Mouse (Mus musculus) intestine, postnatal 0 days (tissue): ENCODE measurements around the gene Lingo1. TPM values are rescaled to one million over a fixed set of nuclear protein-coding genes. Genes with fewer than 3 reads are reported as not detected.

Experiments
- ATAC-seq: fragments of 200-750 bp; cut with Nextera tagmentation; 2 replicates; pipeline ENCODE4 v1.8.0; 2017; ENCODE audit warnings: mild to moderate bottlenecking, moderate TSS enrichment, moderate library complexity
- H3K27ac ChIP-seq: fragments of 300-500 bp; sonication (generic); 2 replicates; pipeline ENCODE4 v1.5.1; 2014; ENCODE audit warnings: mild to moderate bottlenecking, low read depth, low read length, moderate library complexity
- H3K27me3 ChIP-seq: fragments of 300-500 bp; sonication (generic); replicated peaks from 2 replicates; pipeline ENCODE4 v1.6.1; 2014; ENCODE audit warnings: low read length, mixed read lengths; ENCODE audit not compliant: control insufficient read depth, insufficient read depth
- H3K36me3 ChIP-seq: fragments of 300-500 bp; sonication (generic); 2 replicates; pipeline ENCODE4 v1.6.1; 2014; ENCODE audit warnings: mild to moderate bottlenecking, moderate library complexity; ENCODE audit not compliant: control insufficient read depth, insufficient read depth
- H3K4me1 ChIP-seq: fragments of 300-500 bp; sonication (generic); replicated peaks from 2 replicates; pipeline ENCODE4 v1.6.1; 2014; ENCODE audit warnings: antibody characterized with exemption, low read length, mixed read lengths; ENCODE audit not compliant: control insufficient read depth, insufficient read depth
- H3K4me2 ChIP-seq: fragments of 300-500 bp; sonication (generic); replicated peaks from 2 replicates; pipeline ENCODE4 v1.6.1; 2014; ENCODE audit warnings: low read depth, mild to moderate bottlenecking, moderate library complexity
- H3K4me3 ChIP-seq: fragments of 300-500 bp; sonication (generic); 2 replicates; pipeline ENCODE4 v1.5.1; 2014; ENCODE audit warnings: low read depth, low read length
- H3K9ac ChIP-seq: fragments of 300-500 bp; sonication (generic); 2 replicates; pipeline ENCODE4 v1.6.1; 2014; ENCODE audit warnings: mild to moderate bottlenecking, low read depth, low read length
- H3K9me3 ChIP-seq: fragments of 300-500 bp; sonication (generic); 2 replicates; pipeline ENCODE4 v1.6.1; 2016; ENCODE audit warnings: mixed run types; ENCODE audit not compliant: control insufficient read depth
- CTCF ChIP-seq: sonication (generic); IDR thresholded peaks from 2 replicates; pipeline ENCODE4 v1.5.1; 2016; ENCODE audit warnings: low read depth, mild to moderate bottlenecking, control low read depth, antibody characterized with exemption, moderate library complexity
- whole genome bisulfite sequencing: fragments of 180-500 bp; shearing (Covaris S2); extraction: QIAGEN DNeasy Blood & Tissue Kit; methylation state at CpG from one replicate; pipeline ENCODE4 v1.1.7; 2014; 5-methylcytosine and 5-hydroxymethylcytosine counted together
- polyA plus RNA-seq: library from polyadenylated mRNA; unstranded; fragments of >200 nt; fragmentation: Nextera tagmentation; extraction: Ambion mirVana; gene quantifications from 2 replicates; pipeline ENCODE4 v1.2.1, GENCODE M21; 2015

The Lingo1 gene
- polyA plus RNA-seq, 1 experiment from 2014 or later, result 0.98 TPM

DNA sequence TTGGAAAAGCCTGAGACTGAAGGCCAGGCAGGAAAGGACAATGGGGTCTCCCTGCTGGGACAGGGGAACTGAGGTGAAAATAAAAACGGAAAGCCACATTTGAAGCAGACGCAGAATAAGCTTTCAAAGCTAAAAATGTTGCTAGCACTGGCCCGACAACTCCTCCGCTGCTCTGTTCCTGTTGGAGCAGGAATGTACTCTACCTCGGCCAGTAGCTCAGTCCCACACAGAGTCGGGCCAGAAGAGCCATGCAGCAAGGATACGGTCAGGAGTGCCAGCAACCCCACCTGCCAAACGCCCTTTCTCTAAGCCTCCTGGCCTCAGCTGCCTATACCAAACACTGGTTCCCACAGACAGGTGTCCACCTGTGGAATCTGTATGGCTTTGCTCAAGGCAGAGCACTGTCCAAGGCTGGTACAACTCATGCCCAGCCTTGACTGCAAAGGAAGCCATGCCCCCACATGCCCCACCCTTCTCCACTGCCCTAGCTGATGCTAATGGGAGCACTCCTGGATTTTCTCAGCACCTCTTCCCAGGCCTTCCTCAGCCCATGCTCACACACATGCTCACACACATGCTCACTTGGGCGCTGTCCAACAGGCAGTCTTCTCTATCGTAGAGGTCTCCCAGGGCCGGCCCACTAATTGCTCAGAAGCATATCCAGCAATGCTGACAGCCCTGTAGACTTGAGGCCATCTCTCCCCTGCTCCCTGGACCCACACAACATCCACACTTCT is 74.0 kb downstream of the Lingo1 start:
- no peak for ATAC-seq
- H3K36me3 ChIP-seq, result no peaks in the 10 kb centered on the region
- 62% methylated on average over 11 of the region's 11 CpGs for WGBS
- no peak overlapping the region for H3K4me2 ChIP-seq
- H3K27me3 ChIP-seq, result no peaks in the 10 kb centered on the region
- H3K9me3 ChIP-seq, result no peaks in the 10 kb centered on the region
- no peak for TF ChIP-seq CTCF
- no peaks in the 10 kb centered on the region for H3K4me1 ChIP-seq
- no peak overlapping the region for H3K9ac ChIP-seq
- H3K4me3 ChIP-seq, result no peak overlapping the region
- H3K27ac ChIP-seq, result no peak overlapping the region

DNA sequence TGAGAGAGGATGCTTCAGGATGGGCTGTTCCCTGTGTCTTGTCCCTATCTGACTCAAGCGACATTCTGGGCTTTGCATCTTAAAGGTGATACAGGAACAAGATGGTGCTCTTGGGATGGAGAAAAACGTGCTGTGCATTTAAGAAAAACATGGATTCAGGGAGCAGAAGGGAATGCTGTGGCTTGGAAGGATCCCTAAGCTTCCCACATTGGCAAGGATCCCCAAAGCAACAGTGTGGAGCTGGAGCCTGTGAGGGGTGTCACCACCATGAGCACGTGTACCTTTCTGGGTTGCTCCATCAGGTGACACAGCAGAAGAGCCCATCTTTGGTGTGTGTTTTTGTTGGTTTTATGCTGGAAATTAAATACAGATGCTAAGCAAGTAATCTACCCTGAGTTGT is 77.3 kb downstream of the Lingo1 start:
- WGBS, result 80% methylated on average over 3 of the region's 3 CpGs
- TF ChIP-seq CTCF, result no peak
- Histone ChIP-seq H3K27me3 (no peaks in the 10 kb centered on the region), H3K9ac (no peak overlapping the region), H3K27ac (no peak overlapping the region), H3K4me1 (no peaks in the 10 kb centered on the region), H3K4me3 (no peak overlapping the region), H3K9me3 (no peaks in the 10 kb centered on the region), H3K4me2 (no peak overlapping the region), H3K36me3 (no peaks in the 10 kb centered on the region)
- no peak for ATAC-seq

- Histone ChIP-seq H3K9me3 (no peaks in the 10 kb centered on the region), H3K4me1 (no peaks in the 10 kb centered on the region), H3K27me3 (no peaks in the 10 kb centered on the region), H3K4me2 (no peak overlapping the region), H3K9ac (no peak overlapping the region), H3K27ac (no peak overlapping the region), H3K36me3 (no peaks in the 10 kb centered on the region), H3K4me3 (no peak overlapping the region)
- TF ChIP-seq CTCF, result no peak
- ATAC-seq, result no peak
- 94% methylated on average over 3 of the region's 3 CpGs for WGBS
Measured at GRCm38 (mm10) chr9:56716565-56716964, 79.7 kb downstream of the Lingo1 start.

DNA sequence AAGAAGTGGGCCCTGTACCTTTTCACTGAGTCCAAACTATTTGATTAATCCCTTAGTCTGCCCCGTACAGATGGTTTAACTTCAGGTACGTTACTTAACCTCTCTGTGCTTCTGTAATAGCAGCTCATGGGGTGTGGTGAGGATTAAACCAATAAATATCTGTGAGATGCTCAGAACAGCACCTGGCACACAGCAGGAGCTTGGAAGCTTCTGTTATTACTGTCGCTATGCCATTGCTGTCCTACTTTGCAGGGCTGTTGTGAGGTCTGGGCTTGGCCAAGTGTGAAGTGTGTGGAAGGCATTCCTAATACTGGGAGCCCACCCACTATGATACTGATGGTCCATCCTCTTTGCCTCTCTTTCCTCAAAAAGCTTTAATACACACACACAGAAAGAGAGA is 80.2 kb downstream of the Lingo1 start:
- no peaks in the 10 kb centered on the region for H3K4me1 ChIP-seq
- TF ChIP-seq CTCF, result no peak

DNA sequence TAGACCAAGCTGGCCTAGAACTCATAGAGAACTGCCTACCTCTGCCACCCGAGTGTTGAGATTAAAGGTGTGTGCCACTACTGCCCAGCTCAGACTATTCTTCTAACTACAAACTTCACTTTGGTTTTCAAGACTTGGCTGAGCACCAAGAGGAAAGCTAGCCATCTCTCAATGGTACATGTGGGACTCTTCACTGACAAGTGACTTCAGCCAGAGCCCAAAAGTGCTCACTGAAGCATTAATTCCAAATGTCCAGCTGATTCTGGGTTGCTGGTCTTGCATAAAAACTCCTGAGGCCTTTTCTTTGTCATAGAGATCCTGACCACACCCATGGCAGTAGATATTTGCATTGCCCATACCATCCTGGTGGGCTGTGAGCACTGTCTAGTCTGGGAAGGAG is 81.9 kb downstream of the Lingo1 start:
- Histone ChIP-seq H3K4me3 (no peak overlapping the region), H3K27ac (no peak overlapping the region), H3K9me3 (no peaks in the 10 kb centered on the region), H3K4me1 (no peaks in the 10 kb centered on the region), H3K27me3 (no peaks in the 10 kb centered on the region), H3K9ac (no peak overlapping the region), H3K4me2 (no peak overlapping the region), H3K36me3 (no peaks in the 10 kb centered on the region)
- no peak for ATAC-seq
- 63% methylated on average over 1 of the region's 1 CpGs for WGBS
- TF ChIP-seq CTCF, result no peak

More for the DNA sequence above, 80.2 kb downstream of the Lingo1 start:
- no peak for ATAC-seq
- Histone ChIP-seq H3K27ac (no peak overlapping the region), H3K4me3 (no peak overlapping the region), H3K4me2 (no peak overlapping the region), H3K9me3 (no peaks in the 10 kb centered on the region), H3K36me3 (no peaks in the 10 kb centered on the region), H3K27me3 (no peaks in the 10 kb centered on the region), H3K9ac (no peak overlapping the region)
- 72% methylated on average over 3 of the region's 3 CpGs for WGBS

DNA sequence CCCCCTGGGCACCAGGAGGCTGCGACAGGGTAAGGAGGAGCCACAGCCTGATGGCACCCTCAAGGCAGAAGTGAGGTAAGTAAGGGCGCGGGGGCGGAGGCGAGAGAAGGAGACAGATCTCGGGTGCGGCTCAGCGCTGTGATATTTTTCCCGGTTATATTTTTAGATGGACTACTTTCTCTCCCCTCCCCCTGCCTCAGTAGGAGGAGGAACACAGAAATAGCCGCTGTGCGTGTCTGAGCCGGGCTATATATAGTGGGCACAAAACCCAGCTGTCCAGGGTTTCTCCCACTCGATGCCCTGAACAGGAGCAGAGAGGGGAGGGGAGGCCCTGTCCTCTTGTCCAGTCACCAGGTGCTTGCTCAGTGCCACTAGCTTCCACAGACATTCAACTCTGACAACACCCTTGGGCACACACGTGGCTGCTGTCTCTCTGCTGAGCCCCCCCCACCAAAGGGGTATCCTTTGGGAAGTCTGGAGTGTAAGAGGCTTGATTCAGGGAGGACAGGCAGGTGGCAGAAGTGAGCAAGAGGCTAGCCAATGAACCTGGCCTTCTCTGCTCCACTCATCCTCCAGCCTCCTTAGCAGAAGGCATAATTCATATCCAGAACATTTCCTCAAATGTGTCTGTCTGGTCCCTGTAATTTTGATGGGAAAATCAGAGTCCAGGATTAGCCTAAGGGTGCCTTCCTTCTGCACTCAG is 83.5 kb downstream of the Lingo1 start:
- Histone ChIP-seq H3K27ac (no peak overlapping the region), H3K27me3 (no peaks in the 10 kb centered on the region), H3K4me1 (no peaks in the 10 kb centered on the region), H3K36me3 (no peaks in the 10 kb centered on the region), H3K4me2 (no peak overlapping the region), H3K9me3 (no peaks in the 10 kb centered on the region), H3K9ac (no peak overlapping the region), H3K4me3 (no peak overlapping the region)
- TF ChIP-seq CTCF, result 0 out of 2 replicates have a peak, but pooled peaks have one; percentile 12
- WGBS, result 63% methylated on average over 14 of the region's 14 CpGs
- ATAC-seq, result no peak
